Mouse (Mus musculus): ENCODE measurements around the gene Npm3.

DNA sequence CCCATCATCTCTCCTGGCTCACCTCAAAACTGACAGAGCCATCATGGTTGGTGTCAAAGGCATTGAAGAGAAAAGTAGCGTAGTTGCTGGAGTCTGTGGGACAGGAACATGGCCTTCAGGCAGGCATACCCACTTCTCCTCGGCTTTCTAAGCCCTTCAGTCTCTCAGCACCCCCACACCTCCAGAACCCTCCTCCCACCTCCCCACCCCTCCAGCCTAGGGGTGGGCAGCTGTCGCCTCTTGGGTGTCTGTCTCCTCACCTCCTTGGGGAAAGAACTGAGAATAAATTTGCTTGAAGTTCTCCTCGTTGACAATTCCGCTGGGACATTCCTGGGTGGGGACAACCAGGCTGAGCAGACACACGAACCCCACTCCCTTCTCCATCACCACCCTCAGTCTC is 45.3 kb upstream of the Npm3 start:
- TF ChIP-seq CTCF (IDR thresholded peaks at IDR 0.05; ENCODE audit: borderline replicate concordance, insufficient read depth, low read length) (no peak), POLR2A (IDR thresholded peaks at IDR 0.05; ENCODE audit: low read depth, low read length) (no peak)
